Mouse (Mus musculus) limb, embryonic 12.5 days (tissue): Measurements from ENCODE around the gene Rps18. TPM values are rescaled to one million over a fixed set of nuclear protein-coding genes. Genes with fewer than 3 reads are reported as not detected.
"Not testable (repeated sequence)": the region's sequence is repeated elsewhere in the genome, so short reads cannot be mapped to it uniquely, and the experiment has no call there.

Source experiments
- ATAC-seq: fragments of 200-750 bp; cut with Nextera tagmentation; 2 replicates; pipeline ENCODE4 v1.8.0; 2017; ENCODE audit warnings: low read depth, moderate TSS enrichment; ENCODE audit not compliant: insufficient number of reproducible peaks, insufficient read depth, low FRiP score, low TSS enrichment
- H3K27ac ChIP-seq: fragments of 300-500 bp; sonication (generic); 2 replicates; pipeline ENCODE4 v1.5.1; 2016; ENCODE audit warnings: mild to moderate bottlenecking, moderate library complexity
- H3K27me3 ChIP-seq: fragments of 300-500 bp; sonication (generic); 2 replicates; pipeline ENCODE4 v1.6.1; 2016; ENCODE audit warnings: mild to moderate bottlenecking, moderate library complexity
- H3K36me3 ChIP-seq: fragments of 300-500 bp; sonication (generic); 2 replicates; pipeline ENCODE4 v1.6.1; 2016; ENCODE audit warnings: mild to moderate bottlenecking, moderate library complexity
- H3K4me1 ChIP-seq: fragments of 300-500 bp; sonication (generic); replicated peaks from 2 replicates; pipeline ENCODE4 v1.6.1; 2016
- H3K4me2 ChIP-seq: fragments of 300-500 bp; sonication (generic); 2 replicates; pipeline ENCODE4 v1.6.1; 2016; ENCODE audit warnings: mild to moderate bottlenecking, moderate library complexity
- H3K4me3 ChIP-seq: fragments of 300-500 bp; sonication (generic); replicated peaks from 2 replicates; pipeline ENCODE4 v1.5.1; 2016; ENCODE audit warnings: mild to moderate bottlenecking
- H3K9ac ChIP-seq: fragments of 300-500 bp; sonication (generic); replicated peaks from 2 replicates; pipeline ENCODE4 v1.6.1; 2016; ENCODE audit warnings: mild to moderate bottlenecking, moderate library complexity
- H3K9me3 ChIP-seq: fragments of 300-500 bp; sonication (generic); 2 replicates; pipeline ENCODE4 v1.6.1; 2016; ENCODE audit warnings: mild to moderate bottlenecking, moderate library complexity
- WGBS: fragments of 180-500 bp; shearing (Covaris S2); methylation state at CpG from one replicate; pipeline ENCODE4 v1.1.7; 2016; 5-methylcytosine and 5-hydroxymethylcytosine counted together
- polyA plus RNA-seq: library from polyadenylated mRNA; unstranded; fragments of >200 nt; fragmentation: Nextera tagmentation; extraction: Ambion mirVana; gene quantifications from 2 replicates; pipeline ENCODE4 v1.2.1, GENCODE M21; 2016

The Rps18 gene
- polyA plus RNA-seq, 1 experiment from 2014 or later, result 1,388 TPM

GRCm38 (mm10) chr17:33953961-33954565 is 1.7 kb downstream of the Rps18 start:
- ATAC-seq, result no peak
- no peaks in the 10 kb centered on the region for H3K27me3 ChIP-seq

GRCm38 (mm10) chr17:33953310-33953709 is 2.5 kb downstream of the Rps18 start:
- no peaks in the 10 kb centered on the region for H3K9me3 ChIP-seq
- H3K27me3 ChIP-seq, result no peaks in the 10 kb centered on the region
- H3K4me3 ChIP-seq, result peak overlapping the region; percentile 95
- H3K4me1 ChIP-seq, result peaks cover 68% of the 10 kb centered on the region
- H3K4me2 ChIP-seq, result peak overlapping the region; percentile 99
- ATAC-seq, result no peak
- WGBS, result 81% methylated on average over 3 of the region's 3 CpGs
- H3K9ac ChIP-seq, result peak overlapping the region; percentile 45
- H3K36me3 ChIP-seq, result peaks cover 55% of the 10 kb centered on the region
- no peak overlapping the region; the same call in 1 of the 2 replicates for H3K27ac ChIP-seq

More at GRCm38 (mm10) chr17:33953961-33954565, 1.7 kb downstream of the Rps18 start:
- Histone ChIP-seq H3K36me3 (peaks cover 55% of the 10 kb centered on the region), H3K4me2 (peak overlapping the region; percentile 99), H3K9ac (peak overlapping the region; percentile 98), H3K27ac (peak overlapping the region; percentile 95), H3K9me3 (no peaks in the 10 kb centered on the region), H3K4me3 (peak overlapping the region; percentile 95), H3K4me1 (peaks cover 68% of the 10 kb centered on the region)
- 37% methylated on average over 5 of the region's 5 CpGs for WGBS

- peaks cover 59% of the 10 kb centered on the region for H3K36me3 ChIP-seq
- no peak overlapping the region; the same call in none of the 2 replicates for H3K9ac ChIP-seq
- no peaks in the 10 kb centered on the region for H3K27me3 ChIP-seq
- no peak for ATAC-seq
- H3K27ac ChIP-seq, result 0 out of 2 replicates have a peak overlapping the region, but pooled peaks have one; percentile 14
- peak overlapping the region; percentile 1; the same call in 1 of the 2 replicates for H3K4me3 ChIP-seq
- 88% methylated on average over 4 of the region's 4 CpGs for WGBS
- peaks cover 67% of the 10 kb centered on the region for H3K4me1 ChIP-seq
- H3K9me3 ChIP-seq, result no peaks in the 10 kb centered on the region
- peak overlapping the region; percentile 99 for H3K4me2 ChIP-seq
Measured at GRCm38 (mm10) chr17:33952879-33953278, 2.9 kb downstream of the Rps18 start.

- H3K27me3 ChIP-seq, H3K9me3 ChIP-seq, ATAC-seq: not testable (repeated sequence)
- H3K4me2 ChIP-seq, result peak overlapping the region; percentile 99
- H3K4me1 ChIP-seq, result peaks cover 59% of the 10 kb centered on the region
- peak overlapping the region; percentile 94 for H3K27ac ChIP-seq
- peaks cover 67% of the 10 kb centered on the region for H3K36me3 ChIP-seq
- 75% methylated on average over 13 of the region's 13 CpGs for WGBS
- peak overlapping the region; percentile 49 for H3K4me3 ChIP-seq
- H3K9ac ChIP-seq, result peak overlapping the region; percentile 70; the same call in 1 of the 2 replicates
Measured at GRCm38 (mm10) chr17:33952015-33952414, 3.8 kb downstream of the Rps18 start.

GRCm38 (mm10) chr17:33951021-33951946 is 4.5 kb downstream of the Rps18 start, which contains the start of gene B3galt4:
B3galt4 (minus strand) TSS chr17:33951488.
- no peaks in the 10 kb centered on the region for H3K27me3 ChIP-seq
- H3K27ac ChIP-seq, result peak within 1 kb of the TSS; percentile 94
- ATAC-seq, result peak; percentile 76
- H3K36me3 ChIP-seq, result peaks cover 73% of the 10 kb centered on the region
- H3K4me2 ChIP-seq, result peak within 1 kb of the TSS; percentile 99
- H3K9ac ChIP-seq, result peak within 1 kb of the TSS; percentile 70
- H3K4me1 ChIP-seq, result peaks cover 53% of the 10 kb centered on the region
- WGBS, result under 1% methylated on average over 45 of the region's 45 CpGs
- H3K4me3 ChIP-seq, result peak within 1 kb of the TSS; percentile 49
- H3K9me3 ChIP-seq, result no peaks in the 10 kb centered on the region

GRCm38 (mm10) chr17:33950131-33950625 is 5.6 kb downstream of the Rps18 start:
- Histone ChIP-seq H3K27me3 (no peaks in the 10 kb centered on the region), H3K4me1 (peaks cover 53% of the 10 kb centered on the region), H3K9me3 (no peaks in the 10 kb centered on the region), H3K9ac (peak overlapping the region; percentile 70; the same call in 1 of the 2 replicates), H3K4me2 (peak overlapping the region; percentile 99), H3K4me3 (peak overlapping the region; percentile 49), H3K27ac (peak overlapping the region; percentile 94), H3K36me3 (peaks cover 84% of the 10 kb centered on the region)
- ATAC-seq, result no peak
- WGBS, result 79% methylated on average over 10 of the region's 10 CpGs

GRCm38 (mm10) chr17:33948905-33949537 is 6.8 kb downstream of the Rps18 start:
- peaks cover 89% of the 10 kb centered on the region for H3K36me3 ChIP-seq
- H3K4me3 ChIP-seq, result no peak overlapping the region
- 0 out of 2 replicates have a peak overlapping the region, but pooled peaks have one; percentile 41 for H3K27ac ChIP-seq
- no peaks in the 10 kb centered on the region for H3K27me3 ChIP-seq
- no peak overlapping the region for H3K4me2 ChIP-seq
- H3K9me3 ChIP-seq, result no peaks in the 10 kb centered on the region
- no peak overlapping the region for H3K9ac ChIP-seq
- ATAC-seq, result no peak
- peaks cover 45% of the 10 kb centered on the region for H3K4me1 ChIP-seq
- 89% methylated on average over 19 of the region's 19 CpGs for WGBS

- Histone ChIP-seq H3K9ac (no peak overlapping the region), H3K36me3 (peaks cover 89% of the 10 kb centered on the region), H3K4me3 (no peak overlapping the region), H3K27me3 (no peaks in the 10 kb centered on the region), H3K4me1 (peaks cover 38% of the 10 kb centered on the region), H3K27ac (no peak overlapping the region), H3K9me3 (no peaks in the 10 kb centered on the region), H3K4me2 (no peak overlapping the region)
- no peak for ATAC-seq
- WGBS, result 83% methylated on average over 22 of the region's 22 CpGs
Measured at GRCm38 (mm10) chr17:33948090-33948904, 7.5 kb downstream of the Rps18 start.

GRCm38 (mm10) chr17:33947430-33948089 is 8.2 kb downstream of the Rps18 start:
- peaks cover 88% of the 10 kb centered on the region for H3K36me3 ChIP-seq
- ATAC-seq, result no peak
- no peak overlapping the region for H3K27ac ChIP-seq
- H3K9me3 ChIP-seq, result no peaks in the 10 kb centered on the region
- H3K9ac ChIP-seq, result no peak overlapping the region
- no peak overlapping the region for H3K4me3 ChIP-seq
- WGBS, result 93% methylated on average over 10 of the region's 10 CpGs
- no peaks in the 10 kb centered on the region for H3K27me3 ChIP-seq
- peaks cover 30% of the 10 kb centered on the region for H3K4me1 ChIP-seq
- no peak overlapping the region for H3K4me2 ChIP-seq

GRCm38 (mm10) chr17:33943454-33943853 is 12.3 kb downstream of the Rps18 start:
- no peak overlapping the region for H3K27ac ChIP-seq
- ATAC-seq, result no peak

More at GRCm38 (mm10) chr17:33943454-33943853, 12.3 kb downstream of the Rps18 start:
- WGBS, result 93% methylated on average over 15 of the region's 15 CpGs
- no peak overlapping the region for H3K9ac ChIP-seq
- H3K4me1 ChIP-seq, result peaks cover 16% of the 10 kb centered on the region
- no peak overlapping the region for H3K4me2 ChIP-seq
- H3K9me3 ChIP-seq, result no peaks in the 10 kb centered on the region
- H3K27me3 ChIP-seq, result no peaks in the 10 kb centered on the region
- H3K36me3 ChIP-seq, result peaks cover 69% of the 10 kb centered on the region
- no peak overlapping the region for H3K4me3 ChIP-seq
